Mouse (Mus musculus) ES-Bruce4 (cell line): ENCODE data around the gene Gm28308.

Experiments
- CTCF ChIP-seq: IDR thresholded peaks from one replicate; pipeline ENCODE4 v1.8.1; 2011; ENCODE audit warnings: low read depth, low read length
- EP300 ChIP-seq: IDR thresholded peaks from 2 replicates; pipeline ENCODE4 v1.6.1; 2011; ENCODE audit warnings: low read depth, low read length; ENCODE audit not compliant: insufficient read depth
- POLR2A ChIP-seq: IDR thresholded peaks from one replicate; pipeline ENCODE4 v1.8.1; 2011; ENCODE audit warnings: low read length; ENCODE audit not compliant: insufficient read depth

DNA sequence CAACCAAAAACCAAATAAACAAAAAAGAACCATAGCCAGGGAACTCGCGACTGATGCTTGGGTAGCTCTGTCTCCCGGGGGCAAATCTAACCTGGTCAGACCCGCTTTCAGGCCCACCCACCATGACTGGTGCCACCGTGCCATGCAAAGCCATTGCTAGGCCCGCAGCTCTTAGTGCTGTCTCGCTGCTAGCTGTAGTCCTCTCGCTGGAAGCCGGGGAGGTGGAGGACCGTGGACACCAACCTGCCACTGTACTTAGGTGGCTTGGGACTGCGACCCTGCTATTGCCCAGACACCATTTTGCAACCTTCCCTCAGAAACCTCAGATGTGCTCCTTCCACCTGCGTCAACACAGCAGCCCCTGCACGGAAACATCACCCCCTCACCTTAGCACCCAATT lies 1.2 kb downstream of the Gm28308 start:
- TF ChIP-seq CTCF (no peak), POLR2A (no peak), EP300 (no peak)
